Mouse (Mus musculus): ENCODE data around the gene Adam15.

- TF ChIP-seq CTCF (conservative IDR thresholded peaks at IDR 0.05; ENCODE audit: low read length), result no peak
- no peak for TF ChIP-seq NANOG (IDR thresholded peaks at IDR 0.05; ENCODE audit: borderline replicate concordance, low read length)
These were observed 50.3 kb downstream of the Adam15 start for GRCm38 (mm10) chr3:89299499-89299898.
